Mouse (Mus musculus): ENCODE measurements around the gene Cacna2d2.

- TF ChIP-seq CTCF (IDR thresholded peaks at IDR 0.05; ENCODE audit: borderline replicate concordance, insufficient read depth, low read length) (no peak), POLR2A (IDR thresholded peaks at IDR 0.05; ENCODE audit: low read depth, low read length) (no peak)
Measured at GRCm38 (mm10) chr9:107430445-107430844, 31.0 kb downstream of the Cacna2d2 start.

Data from embryonic fibroblast, embryonic 13.5 days (primary cell).